Mouse (Mus musculus) testis, adult 2 months (tissue): Measurements from ENCODE around the gene Vegfa. TPM values are rescaled to one million over a fixed set of nuclear protein-coding genes. Genes with fewer than 3 reads are reported as not detected.

Experiments
- H3K27ac ChIP-seq: fragments of 200-500 bp; 2 replicates; pipeline ENCODE4 v1.5.1; 2012; ENCODE audit warnings: low read depth, low read length; ENCODE audit not compliant: control insufficient read depth, insufficient read depth
- H3K27me3 ChIP-seq: fragments of 200-500 bp; 2 replicates; pipeline ENCODE4 v1.6.1; 2012; ENCODE audit warnings: mild to moderate bottlenecking, low read length, moderate library complexity; ENCODE audit not compliant: control insufficient read depth, insufficient read depth
- H3K36me3 ChIP-seq: fragments of 200-500 bp; 2 replicates; pipeline ENCODE4 v1.6.1; 2012; ENCODE audit warnings: mild to moderate bottlenecking, low read length; ENCODE audit not compliant: control insufficient read depth, insufficient read depth
- H3K4me1 ChIP-seq: fragments of 200-500 bp; 2 replicates; pipeline ENCODE4 v1.6.1; 2012; ENCODE audit warnings: low read length; ENCODE audit not compliant: control insufficient read depth, insufficient read depth
- H3K4me3 ChIP-seq: fragments of 200-500 bp; 2 replicates; pipeline ENCODE4 v1.5.1; 2012; ENCODE audit warnings: low read depth, mild to moderate bottlenecking, low read length, moderate library complexity, mixed read lengths; ENCODE audit not compliant: control insufficient read depth
- CTCF ChIP-seq: fragments of 200-500 bp; IDR thresholded peaks from 2 replicates; pipeline ENCODE4 v1.5.1; 2012; ENCODE audit warnings: low read depth, mild to moderate bottlenecking, inconsistent platforms, low read length, moderate library complexity; ENCODE audit not compliant: control insufficient read depth, insufficient read depth, insufficient replicate concordance
- POLR2A ChIP-seq: fragments of 200-500 bp; IDR thresholded peaks from 2 replicates; pipeline ENCODE4 v1.6.1; 2012; ENCODE audit warnings: low read depth, mild to moderate bottlenecking, inconsistent platforms, low read length, moderate library complexity; ENCODE audit not compliant: control insufficient read depth
- polyA plus RNA-seq: library from polyadenylated mRNA; depleted of rRNA; stranded (reverse); fragments of >200 nt; gene quantifications from 2 replicates; pipeline ENCODE4 v1.2.3, GENCODE M21; 2012

Vegfa gene
- polyA plus RNA-seq, 1 experiment = 13.2 TPM

DNA sequence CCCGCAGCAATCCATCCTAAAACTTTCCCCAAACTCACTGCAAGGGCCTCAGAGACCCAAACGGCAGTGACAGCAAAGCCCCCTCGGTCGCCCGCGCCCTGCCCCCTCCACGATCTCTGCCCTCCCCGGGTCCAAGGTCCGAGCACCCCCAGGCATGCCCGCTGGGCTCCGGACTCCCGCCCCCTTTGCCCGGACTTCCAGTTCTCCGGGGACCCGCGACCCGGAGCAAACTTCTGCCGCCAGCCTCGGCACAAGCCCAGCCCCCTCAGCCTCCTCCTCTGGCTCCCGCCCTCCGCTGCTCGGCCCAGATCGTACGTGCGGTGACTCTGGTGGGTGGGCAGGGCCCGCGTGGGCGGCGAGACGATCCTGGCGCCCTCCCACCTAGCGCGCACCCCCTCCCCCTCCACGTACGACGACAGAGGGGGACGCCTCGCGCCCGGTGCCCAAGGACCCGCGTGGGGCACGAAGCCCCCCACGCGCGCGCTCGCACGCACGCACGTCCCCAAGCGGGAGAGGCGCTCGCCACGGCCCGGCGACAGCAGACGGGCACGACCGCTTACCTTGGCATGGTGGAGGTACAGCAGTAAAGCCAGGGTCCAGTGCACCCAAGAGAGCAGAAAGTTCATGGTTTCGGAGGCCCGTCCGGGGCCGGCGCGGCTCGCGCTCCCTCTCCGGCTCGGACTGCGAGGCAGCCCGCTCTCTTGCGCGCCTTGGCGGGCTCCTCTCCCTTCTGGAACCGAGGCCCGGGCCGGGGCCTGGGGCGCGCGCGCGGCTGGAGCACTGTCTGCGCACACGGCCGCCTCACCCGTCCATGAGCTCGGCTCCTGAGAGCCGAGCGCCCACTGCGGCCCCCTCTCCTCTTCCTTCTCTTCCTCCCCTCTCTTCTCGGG is 1.2 kb downstream of the Vegfa start:
- peak overlapping the region; percentile 88 for H3K4me3 ChIP-seq
- no peak overlapping the region for H3K27ac ChIP-seq
- peaks cover 20% of the 10 kb centered on the region for H3K4me1 ChIP-seq
- TF ChIP-seq POLR2A = no peak
- TF ChIP-seq CTCF = no peak
- no peaks in the 10 kb centered on the region for H3K36me3 ChIP-seq
- H3K27me3 ChIP-seq = no peaks in the 10 kb centered on the region

DNA sequence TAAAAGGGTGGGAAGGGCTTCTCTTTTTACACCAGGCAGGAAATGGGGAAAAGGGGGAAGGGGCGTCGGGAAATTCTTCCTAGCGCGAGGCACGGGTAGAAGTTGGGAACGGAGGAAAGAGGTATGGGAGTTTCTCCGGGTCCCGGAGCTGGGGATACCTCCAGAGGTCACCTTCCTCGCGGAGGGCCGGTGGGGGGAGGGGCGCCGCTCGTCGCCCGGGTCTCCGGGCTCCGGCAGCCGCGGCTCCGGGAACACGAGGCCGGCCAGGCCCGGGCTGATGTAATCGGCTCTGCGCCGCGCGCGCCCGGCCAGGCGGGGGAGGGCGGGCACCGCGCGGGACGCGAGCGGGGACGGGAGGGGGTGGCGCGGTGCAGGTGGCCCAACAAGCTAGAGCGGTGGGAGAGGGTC is 1.8 kb downstream of the Vegfa start:
- TF ChIP-seq POLR2A (no peak), CTCF (no peak)
- Histone ChIP-seq H3K27me3 (no peaks in the 10 kb centered on the region), H3K4me3 (peak overlapping the region; percentile 88), H3K4me1 (peaks cover 20% of the 10 kb centered on the region), H3K36me3 (no peaks in the 10 kb centered on the region), H3K27ac (no peak overlapping the region)

DNA sequence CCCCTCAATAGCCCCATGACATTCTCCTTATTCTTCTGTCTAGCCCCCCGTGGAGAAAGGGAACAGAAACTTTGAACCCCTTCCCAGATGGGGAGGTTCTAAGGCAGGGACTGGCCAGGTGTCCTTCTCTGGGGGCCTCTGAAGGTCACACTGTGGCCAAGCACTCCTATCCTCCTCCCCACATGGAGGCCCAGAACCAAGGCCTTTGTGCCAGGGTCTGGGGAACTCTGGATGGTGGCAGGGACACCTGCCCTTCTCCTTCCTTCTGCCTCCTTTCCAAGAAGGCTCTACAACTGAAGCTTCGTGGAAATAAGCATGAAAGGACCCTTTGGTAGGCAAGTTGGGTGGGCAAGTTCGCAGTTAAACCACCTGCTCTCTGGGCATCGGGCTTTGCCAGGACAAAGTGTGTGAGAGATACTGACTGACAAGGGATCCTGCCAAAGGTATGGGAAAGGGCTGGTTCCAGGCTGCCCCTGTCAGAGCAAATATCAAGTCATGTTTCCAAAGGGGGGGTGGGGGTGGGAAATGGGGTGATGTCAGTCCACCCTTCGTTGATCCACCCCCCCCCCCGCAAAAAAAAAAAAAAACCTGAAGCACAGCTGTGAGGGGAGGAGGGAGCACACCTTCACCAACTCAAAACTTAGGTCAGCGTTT is 2.5 kb downstream of the Vegfa start:
- no peaks in the 10 kb centered on the region for H3K36me3 ChIP-seq
- TF ChIP-seq POLR2A (no peak), CTCF (no peak)
- no peaks in the 10 kb centered on the region for H3K27me3 ChIP-seq
- peak overlapping the region; percentile 88 for H3K4me3 ChIP-seq
- no peak overlapping the region for H3K27ac ChIP-seq
- H3K4me1 ChIP-seq = peaks cover 20% of the 10 kb centered on the region

DNA sequence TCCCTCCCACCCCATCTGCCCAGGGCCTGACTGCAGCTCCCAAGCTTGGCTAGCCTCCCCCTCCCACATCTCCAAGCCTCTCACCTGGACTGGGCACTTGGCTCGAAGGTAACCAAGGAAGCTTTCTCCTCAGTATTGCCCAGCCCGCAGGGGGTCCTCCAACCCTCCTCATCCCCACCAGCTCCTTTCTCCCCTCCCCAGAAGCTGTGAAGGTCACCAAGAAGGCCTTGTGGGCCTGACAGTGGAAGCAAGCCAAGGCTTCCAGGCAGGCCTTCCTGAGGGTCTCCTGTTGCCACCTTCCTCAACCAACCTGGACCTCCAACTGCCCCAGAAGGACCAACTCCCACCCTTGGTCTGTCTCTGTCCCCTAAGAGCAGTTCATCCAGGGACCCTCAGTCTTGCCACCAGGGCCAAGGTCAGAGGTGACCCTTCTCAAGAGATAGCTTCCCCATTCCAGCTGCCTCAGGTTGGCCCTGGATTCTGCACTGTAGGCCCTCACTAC is 3.1 kb downstream of the Vegfa start:
- no peaks in the 10 kb centered on the region for H3K27me3 ChIP-seq
- H3K4me3 ChIP-seq = no peak overlapping the region
- no peaks in the 10 kb centered on the region for H3K36me3 ChIP-seq
- TF ChIP-seq CTCF (no peak), POLR2A (no peak)
- no peak overlapping the region for H3K27ac ChIP-seq
- peaks cover 20% of the 10 kb centered on the region for H3K4me1 ChIP-seq

DNA sequence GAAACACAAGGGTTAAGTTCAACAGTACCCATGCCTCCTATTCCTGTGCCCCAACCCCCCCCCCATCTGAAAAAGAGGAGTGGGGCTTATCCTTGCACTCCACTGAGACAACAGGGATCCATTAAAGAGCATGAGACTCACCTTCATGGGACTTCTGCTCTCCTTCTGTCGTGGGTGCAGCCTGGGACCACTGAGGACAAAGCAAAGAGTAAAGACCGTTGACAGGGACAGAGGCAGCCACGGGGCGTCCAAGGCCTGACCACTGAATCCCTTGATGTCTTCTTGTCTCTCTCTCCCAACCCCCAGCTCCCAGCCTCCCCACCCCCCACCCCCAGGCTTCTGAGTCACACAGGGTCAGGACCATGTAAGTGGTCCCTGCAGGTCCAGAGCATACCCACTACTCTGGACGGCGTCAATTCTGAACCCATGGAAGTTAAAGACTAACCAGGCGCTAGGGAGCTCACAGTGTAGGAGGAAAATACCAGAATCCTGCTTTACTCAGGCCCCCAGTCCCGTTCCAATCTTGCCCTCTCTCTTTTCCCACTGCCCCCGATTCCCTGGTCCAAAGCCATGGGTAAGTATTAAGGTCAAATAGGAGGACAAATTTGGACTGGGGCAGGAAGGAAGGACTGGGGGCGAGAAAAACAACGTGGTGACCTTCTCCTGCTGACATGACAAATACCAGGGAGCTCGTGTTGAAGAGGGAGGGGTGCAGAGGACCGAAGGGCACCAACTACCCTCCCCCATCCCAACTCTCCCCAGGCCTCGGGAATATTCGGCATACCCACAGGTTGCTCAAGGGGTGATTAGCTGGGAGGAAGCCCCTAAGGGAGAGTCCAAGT is 3.7 kb downstream of the Vegfa start:
- Histone ChIP-seq H3K4me3 (no peak overlapping the region), H3K36me3 (no peaks in the 10 kb centered on the region), H3K27ac (no peak overlapping the region), H3K27me3 (no peaks in the 10 kb centered on the region), H3K4me1 (peaks cover 20% of the 10 kb centered on the region)
- no peak for TF ChIP-seq CTCF

DNA sequence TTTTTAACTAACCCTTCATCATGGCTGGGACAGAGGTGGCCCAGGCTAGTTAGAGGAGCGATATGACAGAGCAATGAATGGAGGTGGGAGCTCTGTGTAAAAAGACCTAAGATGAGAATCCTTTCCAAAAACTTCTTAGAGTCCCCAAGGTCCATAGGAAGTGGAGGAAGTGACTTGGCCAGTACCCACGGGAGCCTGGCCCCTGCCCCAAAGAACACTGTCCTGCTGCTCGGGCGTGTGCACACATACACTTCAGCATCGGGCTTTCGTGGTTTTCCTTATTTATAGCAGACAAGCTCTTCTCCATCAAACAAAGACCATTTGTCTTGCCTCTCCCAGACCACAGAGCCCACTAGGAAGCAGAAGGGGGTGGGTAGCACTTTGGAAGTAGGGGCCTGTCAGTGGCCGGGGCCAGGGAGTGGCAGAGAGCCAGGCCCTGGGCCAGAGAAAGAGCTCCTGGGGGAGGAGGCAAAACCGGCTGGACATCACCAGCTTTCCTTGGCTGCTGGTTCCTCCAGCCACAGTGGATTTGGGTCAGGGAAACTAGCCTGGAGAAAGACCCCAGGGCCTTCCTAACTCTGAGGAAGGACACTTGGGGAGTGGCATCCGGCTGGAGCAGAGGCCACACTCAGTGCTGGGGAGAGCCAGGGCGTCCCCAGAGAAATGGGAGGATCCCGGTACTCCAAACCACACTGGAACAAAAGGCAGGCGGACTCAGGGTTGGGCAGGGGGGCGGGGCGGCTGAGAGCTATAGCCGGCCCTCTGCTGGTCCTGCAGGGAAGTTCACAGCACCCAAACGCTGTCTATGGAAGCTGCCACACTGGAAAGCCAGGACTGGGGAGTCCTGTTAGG is 4.9 kb downstream of the Vegfa start:
- Histone ChIP-seq H3K4me1 (peaks cover 17% of the 10 kb centered on the region), H3K36me3 (no peaks in the 10 kb centered on the region), H3K27ac (no peak overlapping the region), H3K4me3 (no peak overlapping the region), H3K27me3 (no peaks in the 10 kb centered on the region)
- no peak for TF ChIP-seq POLR2A
- peak; percentile 44 for TF ChIP-seq CTCF
